In genomic region chr12:21212876-21213275, GRCm38 (mm10) we compare ENCODE assay signal across 26 mouse cellular contexts.
DNase-seq lines count a peak whose midpoint lies in the region; ATAC-seq and TF ChIP-seq lines count a peak whose summit lies in the region.
"Had no signal": no experiment of that assay in that cellular context is flagged by ENCODE, and none has a peak within 500 bp of the region (broad histone marks: within the 10 kb centered on the region; RNA-seq: fewer than 3 reads in every experiment).

No protein-coding gene starts in this region.

- DNase-seq in thymus, adult 2 months, result peak; percentile 10
- DNase-seq in thymus, adult 18-20 months, result no peak
- peak; percentile 70 for DNase-seq in thymus, postnatal 0 days (ENCODE audit: low spot score)
- DNase-seq in thymus, postnatal 36 days, result peak; percentile 5 to 27
- no peak for DNase-seq in lung, adult 2 months
- no peak for DNase-seq in right cerebral cortex, postnatal 14 days
- DNase-seq: adrenal gland, adult 8-10 months; adrenal gland, postnatal 25 days; B cell, adult 2 months; cerebellum, adult 18-20 months; cerebellum, adult 9-10 months; cerebellum, postnatal 14 days; gastrocnemius, postnatal 25 days; heart, adult 18-20 months; heart, postnatal 10 days; heart, postnatal 36 days had no signal

- no peak for ATAC-seq in cerebellum, adult (ENCODE audit: insufficient number of reproducible peaks, low FRiP score, low TSS enrichment)
- ATAC-seq: activated CD4-positive, CD25-positive, alpha-beta regulatory T cell, adult 4 months; CD4-positive, CD25-positive, alpha-beta regulatory T cell, adult 4 months; forebrain, embryonic 15.5 days had no signal

- peaks cover 18% of the 10 kb centered on the region for H3K4me1 ChIP-seq in thymus, adult 2 months (replicated peaks; ENCODE audit: control insufficient read depth, insufficient read depth, low read length)
- no peaks in the 10 kb centered on the region; the same call in 1 of the 2 replicates for H3K4me1 ChIP-seq in lung, adult 2 months (ENCODE audit: control insufficient read depth, insufficient read depth, low read length)
- H3K4me1 ChIP-seq: embryonic facial prominence, embryonic 12.5 days; embryonic facial prominence, embryonic 15.5 days; forebrain, embryonic 15.5 days; heart, embryonic 12.5 days; hindbrain, embryonic 10.5 days; hindbrain, embryonic 15.5 days had no signal

- no peaks in the 10 kb centered on the region for H3K36me3 ChIP-seq in thymus, adult 2 months (ENCODE audit: control insufficient read depth, insufficient read depth, low read length)

- no peaks in the 10 kb centered on the region for H3K27me3 ChIP-seq in thymus, adult 2 months (ENCODE audit: control insufficient read depth, insufficient read depth, low read length)
- H3K27me3 ChIP-seq: embryonic facial prominence, embryonic 12.5 days; embryonic facial prominence, embryonic 15.5 days; forebrain, embryonic 15.5 days; heart, embryonic 12.5 days; heart, embryonic 15.5 days; hindbrain, embryonic 15.5 days had no signal

- TF ChIP-seq CTCF in thymus, adult 2 months (IDR thresholded peaks at IDR 0.05; ENCODE audit: borderline replicate concordance, control insufficient read depth, extremely low read depth, insufficient read depth, low read length, poor library complexity), result no peak
- TF ChIP-seq CTCF in lung, adult 2 months (IDR thresholded peaks at IDR 0.05; ENCODE audit: insufficient read depth, low read length), result no peak

- TF ChIP-seq POLR2A in thymus, adult 2 months (IDR thresholded peaks at IDR 0.05; ENCODE audit: control insufficient read depth, extremely low read depth, insufficient read depth, low read length, poor library complexity), result no peak
- no peak for TF ChIP-seq POLR2A in lung, adult 2 months (IDR thresholded peaks at IDR 0.05; ENCODE audit: borderline replicate concordance, extremely low read depth, low read depth, low read length)

- H3K4me3 ChIP-seq in thymus, adult 2 months (ENCODE audit: control insufficient read depth, insufficient read depth, low read length), result no peak overlapping the region
- no peak overlapping the region for H3K4me3 ChIP-seq in lung, adult 2 months (replicated peaks; ENCODE audit: extremely low read depth, low read depth, low read length)
- H3K4me3 ChIP-seq: embryonic facial prominence, embryonic 12.5 days; embryonic facial prominence, embryonic 15.5 days; forebrain, embryonic 15.5 days; heart, embryonic 12.5 days; heart, embryonic 15.5 days; hindbrain, embryonic 10.5 days; hindbrain, embryonic 15.5 days had no signal

- 22% methylated on average over 17 of the region's 17 CpGs for WGBS in thymus, adult 2 months
- 91% methylated on average over 17 of the region's 17 CpGs for WGBS in lung, adult 2 months

- no peak overlapping the region for H3K27ac ChIP-seq in thymus, adult 2 months (ENCODE audit: control insufficient read depth, insufficient read depth, low read length)
- H3K27ac ChIP-seq: embryonic facial prominence, embryonic 12.5 days; embryonic facial prominence, embryonic 15.5 days; forebrain, embryonic 15.5 days; heart, embryonic 15.5 days; hindbrain, embryonic 10.5 days; hindbrain, embryonic 15.5 days had no signal

Comparison
In these comparisons a context has a peak if more than half of its experiments do, and no peak if none do; other contexts are left out.
1. DNase-seq: peak in thymus, adult 2 months (single experiment), thymus, postnatal 0 days (single experiment) and thymus, postnatal 36 days (2 of 2); none in thymus, adult 18-20 months (0 of 2), lung, adult 2 months (single experiment) and right cerebral cortex, postnatal 14 days (single experiment).